Mouse (Mus musculus): ENCODE data around the gene Gm44596. TPM values are rescaled to one million over a fixed set of nuclear protein-coding genes. Genes with fewer than 3 reads are reported as not detected.

Gene Gm44596
- polyA plus RNA-seq, 1 experiment from 2014 or later, result not detected

GRCm38 (mm10) chr6:128416169-128416568 is 40.9 kb downstream of the Gm44596 start:
- no peak overlapping the region for H3K4me3 ChIP-seq (ENCODE audit: low read depth, low read length)
- 0 out of 2 replicates have a peak, but pooled peaks cover 2% of the 10 kb centered on the region for H3K36me3 ChIP-seq (ENCODE audit: control insufficient read depth, insufficient read depth, low read length)
- ATAC-seq (ENCODE audit: low FRiP score) (no peak), DNase-seq (ENCODE audit: low spot score) (no peak)
- 86% methylated on average over 5 of the region's 5 CpGs for WGBS
- no peak overlapping the region for H3K9ac ChIP-seq (ENCODE audit: low read depth, low read length)
- H3K27ac ChIP-seq (ENCODE audit: low read depth, low read length), result no peak overlapping the region
- no peaks in the 10 kb centered on the region for H3K27me3 ChIP-seq (ENCODE audit: control insufficient read depth, insufficient read depth, low read length)
- H3K4me1 ChIP-seq (replicated peaks; ENCODE audit: control insufficient read depth, insufficient read depth, low read length), result no peaks in the 10 kb centered on the region
- H3K9me3 ChIP-seq (ENCODE audit: control insufficient read depth, low read length), result no peaks in the 10 kb centered on the region
- no peak overlapping the region for H3K4me2 ChIP-seq (replicated peaks; ENCODE audit: low read depth, low read length)

- DNase-seq (ENCODE audit: low spot score) (no peak), ATAC-seq (ENCODE audit: low FRiP score) (no peak)
- H3K27ac ChIP-seq (ENCODE audit: low read depth, low read length), result no peak overlapping the region
- H3K4me1 ChIP-seq (replicated peaks; ENCODE audit: control insufficient read depth, insufficient read depth, low read length), result no peaks in the 10 kb centered on the region
- no peak overlapping the region for H3K9ac ChIP-seq (ENCODE audit: low read depth, low read length)
- H3K4me2 ChIP-seq (replicated peaks; ENCODE audit: low read depth, low read length), result no peak overlapping the region
- H3K9me3 ChIP-seq (ENCODE audit: control insufficient read depth, low read length), result no peaks in the 10 kb centered on the region
- no peaks in the 10 kb centered on the region for H3K27me3 ChIP-seq (ENCODE audit: control insufficient read depth, insufficient read depth, low read length)
- H3K4me3 ChIP-seq (ENCODE audit: low read depth, low read length), result no peak overlapping the region
- no peaks in the 10 kb centered on the region for H3K36me3 ChIP-seq (ENCODE audit: control insufficient read depth, insufficient read depth, low read length)
- 92% methylated on average over 1 of the region's 1 CpGs for WGBS
These were observed 42.8 kb downstream of the Gm44596 start for GRCm38 (mm10) chr6:128418076-128418475.

GRCm38 (mm10) chr6:128421036-128421435 is 45.7 kb downstream of the Gm44596 start:
- no peak for ATAC-seq (ENCODE audit: low FRiP score)
- no peaks in the 10 kb centered on the region for H3K27me3 ChIP-seq (ENCODE audit: control insufficient read depth, insufficient read depth, low read length)
- no peak for DNase-seq (ENCODE audit: low spot score)
- no peak overlapping the region for H3K4me3 ChIP-seq (ENCODE audit: low read depth, low read length)
- no peak overlapping the region for H3K27ac ChIP-seq (ENCODE audit: low read depth, low read length)
- H3K9ac ChIP-seq (ENCODE audit: low read depth, low read length), result no peak overlapping the region
- H3K4me1 ChIP-seq (replicated peaks; ENCODE audit: control insufficient read depth, insufficient read depth, low read length), result 0 out of 2 replicates have a peak, but pooled peaks cover 2% of the 10 kb centered on the region
- WGBS, result 97% methylated on average over 2 of the region's 2 CpGs
- H3K36me3 ChIP-seq (ENCODE audit: control insufficient read depth, insufficient read depth, low read length), result no peaks in the 10 kb centered on the region
- H3K9me3 ChIP-seq (ENCODE audit: control insufficient read depth, low read length), result no peaks in the 10 kb centered on the region
- H3K4me2 ChIP-seq (replicated peaks; ENCODE audit: low read depth, low read length), result no peak overlapping the region

DNA sequence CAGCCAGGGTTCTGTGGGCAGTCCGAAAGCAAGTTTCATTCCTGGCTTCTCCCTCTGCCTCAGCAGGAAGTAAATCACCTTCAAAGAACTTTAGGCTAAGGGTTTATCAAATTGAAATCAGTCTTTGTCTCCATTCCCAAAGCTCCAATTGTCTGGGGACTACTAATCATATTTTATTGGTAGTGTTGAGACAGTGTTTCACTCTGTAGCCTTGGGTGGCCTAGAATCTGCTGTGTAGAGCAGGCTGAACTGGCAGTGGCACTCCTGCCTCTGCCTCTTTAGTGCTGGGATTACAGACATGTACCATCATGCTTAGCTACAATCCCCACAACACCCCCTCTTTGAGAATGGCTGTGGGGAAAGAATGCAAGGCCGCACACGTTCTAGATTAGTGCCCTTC is 46.2 kb downstream of the Gm44596 start:
- H3K4me2 ChIP-seq (replicated peaks; ENCODE audit: low read depth, low read length), result no peak overlapping the region
- no peak overlapping the region for H3K4me3 ChIP-seq (ENCODE audit: low read depth, low read length)
- ATAC-seq (ENCODE audit: low FRiP score) (no peak), DNase-seq (ENCODE audit: low spot score) (no peak)
- no peaks in the 10 kb centered on the region for H3K9me3 ChIP-seq (ENCODE audit: control insufficient read depth, low read length)
- no peaks in the 10 kb centered on the region for H3K36me3 ChIP-seq (ENCODE audit: control insufficient read depth, insufficient read depth, low read length)
- H3K27me3 ChIP-seq (ENCODE audit: control insufficient read depth, insufficient read depth, low read length), result no peaks in the 10 kb centered on the region
- H3K27ac ChIP-seq (ENCODE audit: low read depth, low read length), result no peak overlapping the region
- no peak overlapping the region for H3K9ac ChIP-seq (ENCODE audit: low read depth, low read length)
- 92% methylated on average over 3 of the region's 3 CpGs for WGBS
- H3K4me1 ChIP-seq (replicated peaks; ENCODE audit: control insufficient read depth, insufficient read depth, low read length), result 0 out of 2 replicates have a peak, but pooled peaks cover 2% of the 10 kb centered on the region

- Histone ChIP-seq H3K9me3 (ENCODE audit: control insufficient read depth, low read length) (no peaks in the 10 kb centered on the region), H3K4me2 (replicated peaks; ENCODE audit: low read depth, low read length) (peak overlapping the region; percentile 69), H3K4me3 (ENCODE audit: low read depth, low read length) (peak overlapping the region; percentile 63), H3K27me3 (ENCODE audit: control insufficient read depth, insufficient read depth, low read length) (no peaks in the 10 kb centered on the region), H3K27ac (ENCODE audit: low read depth, low read length) (peak overlapping the region; percentile 95), H3K4me1 (replicated peaks; ENCODE audit: control insufficient read depth, insufficient read depth, low read length) (0 out of 2 replicates have a peak, but pooled peaks cover 2% of the 10 kb centered on the region), H3K9ac (ENCODE audit: low read depth, low read length) (peak overlapping the region; percentile 69), H3K36me3 (ENCODE audit: control insufficient read depth, insufficient read depth, low read length) (no peaks in the 10 kb centered on the region)
- 52% methylated on average over 15 of the region's 16 CpGs for WGBS
- DNase-seq (ENCODE audit: low spot score) (no peak), ATAC-seq (ENCODE audit: low FRiP score) (no peak)
These were observed 48.4 kb downstream of the Gm44596 start for GRCm38 (mm10) chr6:128423496-128424268.

- under 1% methylated on average over 42 of the region's 42 CpGs for WGBS
- ATAC-seq (ENCODE audit: low FRiP score) (peak; percentile 96), DNase-seq (ENCODE audit: low spot score) (peak; percentile 97)
- H3K4me3 ChIP-seq (ENCODE audit: low read depth, low read length), result peak within 1 kb of the TSS; percentile 63
- 0 out of 2 replicates have a peak, but pooled peaks cover 2% of the 10 kb centered on the region for H3K4me1 ChIP-seq (replicated peaks; ENCODE audit: control insufficient read depth, insufficient read depth, low read length)
- peak within 1 kb of the TSS; percentile 69 for H3K9ac ChIP-seq (ENCODE audit: low read depth, low read length)
- H3K27ac ChIP-seq (ENCODE audit: low read depth, low read length), result peak within 1 kb of the TSS; percentile 95
- H3K36me3 ChIP-seq (ENCODE audit: control insufficient read depth, insufficient read depth, low read length), result no peaks in the 10 kb centered on the region
- no peaks in the 10 kb centered on the region for H3K27me3 ChIP-seq (ENCODE audit: control insufficient read depth, insufficient read depth, low read length)
- H3K9me3 ChIP-seq (ENCODE audit: control insufficient read depth, low read length), result no peaks in the 10 kb centered on the region
- peak within 1 kb of the TSS; percentile 69 for H3K4me2 ChIP-seq (replicated peaks; ENCODE audit: low read depth, low read length)
These were observed 49.1 kb downstream of the Gm44596 start, which contains the start of gene Itfg2 for GRCm38 (mm10) chr6:128424269-128425019. Itfg2 (minus strand) TSS chr6:128424931.

- H3K27me3 ChIP-seq (ENCODE audit: control insufficient read depth, insufficient read depth, low read length), result no peaks in the 10 kb centered on the region
- 21% methylated on average over 9 of the region's 9 CpGs for WGBS
- ATAC-seq (ENCODE audit: low FRiP score) (peak; percentile 22; the same call in 1 of the 2 replicates), DNase-seq (ENCODE audit: low spot score) (no peak)
- H3K4me1 ChIP-seq (replicated peaks; ENCODE audit: control insufficient read depth, insufficient read depth, low read length), result 0 out of 2 replicates have a peak, but pooled peaks cover 2% of the 10 kb centered on the region
- peaks cover 3% of the 10 kb centered on the region for H3K36me3 ChIP-seq (ENCODE audit: control insufficient read depth, insufficient read depth, low read length)
- H3K4me3 ChIP-seq (ENCODE audit: low read depth, low read length), result peak overlapping the region; percentile 63
- no peak overlapping the region for H3K9ac ChIP-seq (ENCODE audit: low read depth, low read length)
- peak overlapping the region; percentile 95 for H3K27ac ChIP-seq (ENCODE audit: low read depth, low read length)
- H3K9me3 ChIP-seq (ENCODE audit: control insufficient read depth, low read length), result no peaks in the 10 kb centered on the region
- peak overlapping the region; percentile 69 for H3K4me2 ChIP-seq (replicated peaks; ENCODE audit: low read depth, low read length)
These were observed 49.7 kb downstream of the Gm44596 start for GRCm38 (mm10) chr6:128425046-128425445.

- Histone ChIP-seq H3K27me3 (ENCODE audit: control insufficient read depth, insufficient read depth, low read length) (no peaks in the 10 kb centered on the region), H3K4me1 (replicated peaks; ENCODE audit: control insufficient read depth, insufficient read depth, low read length) (0 out of 2 replicates have a peak, but pooled peaks cover 2% of the 10 kb centered on the region), H3K4me3 (ENCODE audit: low read depth, low read length) (no peak overlapping the region), H3K9me3 (ENCODE audit: control insufficient read depth, low read length) (no peaks in the 10 kb centered on the region), H3K36me3 (ENCODE audit: control insufficient read depth, insufficient read depth, low read length) (peaks cover 17% of the 10 kb centered on the region), H3K4me2 (replicated peaks; ENCODE audit: low read depth, low read length) (no peak overlapping the region), H3K27ac (ENCODE audit: low read depth, low read length) (no peak overlapping the region), H3K9ac (ENCODE audit: low read depth, low read length) (no peak overlapping the region)
- DNase-seq (ENCODE audit: low spot score) (no peak), ATAC-seq (ENCODE audit: low FRiP score) (no peak)
- 93% methylated on average over 5 of the region's 5 CpGs for WGBS
These were observed 52.3 kb downstream of the Gm44596 start for GRCm38 (mm10) chr6:128427571-128427970.

Data from hindbrain, embryonic 11.5 days (tissue).